Mouse (Mus musculus): ENCODE measurements around the gene H3f3b.

Gene H3f3b

GRCm38 (mm10) chr11:116027756-116028155 lies at the start of gene H3f3b:
H3f3b (minus strand) TSS chr11:116027962.
- no peak for DNase-seq (ENCODE audit: low spot score)

GRCm38 (mm10) chr11:116076836-116077235 lies 49.1 kb upstream of the H3f3b start:
- no peak for DNase-seq (ENCODE audit: low spot score)

- DNase-seq (ENCODE audit: low spot score) = no peak
These were observed 48.4 kb upstream of the H3f3b start for GRCm38 (mm10) chr11:116076266-116076540.

DNA sequence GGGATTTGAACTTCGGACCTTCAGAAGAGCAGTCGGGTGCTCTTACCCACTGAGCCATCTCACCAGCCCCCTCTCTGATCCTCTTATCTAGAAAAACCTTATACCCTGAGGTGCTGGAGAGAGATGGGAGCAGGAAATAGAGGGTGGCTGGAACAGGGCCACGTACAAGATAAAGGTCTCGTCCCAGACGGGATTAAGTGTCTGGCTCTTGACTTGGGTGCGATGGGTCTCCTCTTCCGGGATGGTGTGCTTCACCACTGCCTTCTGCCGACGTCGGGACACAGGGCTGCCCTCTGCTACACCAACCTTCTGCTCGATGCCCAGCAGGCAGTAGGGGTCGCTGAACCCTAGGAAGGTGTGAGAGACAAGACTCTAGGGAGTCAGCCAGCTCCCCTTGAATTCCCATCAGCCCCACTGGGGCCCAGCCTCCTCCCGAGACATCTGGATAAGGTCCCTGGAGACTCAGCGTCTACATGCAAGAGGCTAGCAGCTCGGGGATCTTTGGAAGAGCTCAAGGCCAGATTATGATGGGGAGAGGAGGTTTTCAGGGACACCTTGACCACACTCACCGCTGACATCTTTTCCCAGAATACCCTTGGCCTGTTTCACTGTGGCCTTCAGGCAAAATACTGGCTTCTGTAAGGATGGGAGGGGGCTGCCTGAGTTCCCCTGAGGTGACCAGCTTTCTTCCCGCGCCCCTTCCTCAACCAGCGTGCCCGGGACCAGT lies 47.9 kb upstream of the H3f3b start:
- DNase-seq (ENCODE audit: low spot score) = no peak

- no peak for DNase-seq (ENCODE audit: low spot score)
These were observed 46.8 kb upstream of the H3f3b start for GRCm38 (mm10) chr11:116074436-116074991.

- DNase-seq (ENCODE audit: low spot score) = no peak
These were observed 44.8 kb upstream of the H3f3b start for GRCm38 (mm10) chr11:116072608-116073007.

DNA sequence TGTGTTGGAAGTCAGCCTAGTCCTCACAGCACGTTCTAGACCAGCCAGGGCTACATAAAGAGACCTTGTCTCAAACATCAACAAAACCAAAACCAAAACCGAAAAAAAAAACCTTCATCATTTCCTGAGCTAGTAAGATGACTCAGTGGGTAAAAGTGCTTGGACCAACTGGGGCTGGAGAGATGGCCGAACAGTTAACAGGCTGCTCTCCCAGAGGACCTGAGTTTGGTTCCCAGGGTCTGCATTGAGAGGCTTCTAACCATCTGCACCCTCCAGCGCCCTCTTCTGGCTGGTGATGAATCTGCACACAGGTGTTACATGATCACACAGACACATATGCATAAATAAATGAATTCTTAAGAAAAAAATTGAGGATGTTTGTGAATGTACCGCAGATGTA lies 43.7 kb upstream of the H3f3b start:
- DNase-seq (ENCODE audit: low spot score) = no peak

- DNase-seq (ENCODE audit: low spot score) = no peak
These were observed 37.6 kb upstream of the H3f3b start for GRCm38 (mm10) chr11:116065345-116065744.

DNA sequence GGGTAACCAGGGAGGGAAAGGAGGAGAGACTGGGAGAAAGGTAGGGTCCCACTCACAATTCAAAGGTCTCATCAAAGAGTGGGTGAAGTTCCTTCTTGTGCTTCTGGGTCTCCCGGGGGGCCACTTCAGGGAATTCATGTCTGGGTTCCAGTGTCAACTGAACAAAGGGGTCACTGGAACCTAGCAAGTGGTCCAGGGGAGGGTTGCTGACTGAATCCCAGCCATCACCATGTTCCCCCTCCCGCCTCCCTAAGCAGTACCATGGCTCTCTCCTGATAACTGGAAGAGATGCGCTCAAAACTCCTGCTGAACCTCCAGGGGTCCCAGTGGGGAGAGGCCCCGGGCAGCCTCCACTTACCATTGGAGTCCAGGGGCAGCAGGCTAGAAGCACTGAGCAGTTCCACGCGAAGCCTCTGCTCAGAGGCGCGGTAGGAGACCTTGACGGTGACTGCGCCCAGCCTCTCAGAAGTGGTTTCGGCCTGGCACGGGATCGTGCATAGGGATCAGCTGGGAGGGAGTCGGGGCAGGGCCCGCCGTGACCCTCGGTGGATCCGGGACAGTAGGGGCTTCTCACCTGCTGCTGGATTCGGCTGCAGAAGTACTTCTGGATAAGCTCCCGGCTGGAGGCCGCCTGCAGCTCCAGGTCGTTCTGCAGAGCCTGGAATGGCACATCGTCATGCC lies 36.6 kb upstream of the H3f3b start:
- DNase-seq (ENCODE audit: low spot score) = no peak

GRCm38 (mm10) chr11:116063562-116063961 lies 35.8 kb upstream of the H3f3b start:
- DNase-seq (ENCODE audit: low spot score) = no peak

- DNase-seq (ENCODE audit: low spot score) = no peak
These were observed 34.8 kb upstream of the H3f3b start for GRCm38 (mm10) chr11:116062521-116062920.

- no peak for DNase-seq (ENCODE audit: low spot score)
These were observed 34.1 kb upstream of the H3f3b start for GRCm38 (mm10) chr11:116061641-116062415.

DNA sequence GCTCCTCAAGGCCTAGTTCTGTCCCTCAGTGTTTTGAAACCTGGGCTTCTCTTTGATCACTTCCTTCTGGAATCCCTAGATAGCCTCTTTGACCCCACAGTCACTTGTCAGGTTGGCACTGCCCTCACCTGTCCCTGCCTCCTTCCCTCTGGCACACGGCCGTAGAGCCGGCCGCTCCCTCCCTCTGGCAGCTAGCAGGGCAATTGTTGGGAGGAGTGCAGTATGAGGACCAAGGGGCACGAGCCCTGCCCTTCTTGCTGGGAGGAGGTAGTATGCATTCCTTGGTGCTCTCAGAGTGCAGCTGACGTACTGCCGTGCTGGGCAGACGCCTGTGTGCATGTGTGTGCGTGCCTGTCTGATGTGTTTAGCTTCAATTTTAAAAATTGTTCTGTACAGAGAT lies 32.8 kb upstream of the H3f3b start:
- DNase-seq (ENCODE audit: low spot score) = no peak

GRCm38 (mm10) chr11:116059691-116060025 lies 31.9 kb upstream of the H3f3b start:
- no peak for DNase-seq (ENCODE audit: low spot score)

DNA sequence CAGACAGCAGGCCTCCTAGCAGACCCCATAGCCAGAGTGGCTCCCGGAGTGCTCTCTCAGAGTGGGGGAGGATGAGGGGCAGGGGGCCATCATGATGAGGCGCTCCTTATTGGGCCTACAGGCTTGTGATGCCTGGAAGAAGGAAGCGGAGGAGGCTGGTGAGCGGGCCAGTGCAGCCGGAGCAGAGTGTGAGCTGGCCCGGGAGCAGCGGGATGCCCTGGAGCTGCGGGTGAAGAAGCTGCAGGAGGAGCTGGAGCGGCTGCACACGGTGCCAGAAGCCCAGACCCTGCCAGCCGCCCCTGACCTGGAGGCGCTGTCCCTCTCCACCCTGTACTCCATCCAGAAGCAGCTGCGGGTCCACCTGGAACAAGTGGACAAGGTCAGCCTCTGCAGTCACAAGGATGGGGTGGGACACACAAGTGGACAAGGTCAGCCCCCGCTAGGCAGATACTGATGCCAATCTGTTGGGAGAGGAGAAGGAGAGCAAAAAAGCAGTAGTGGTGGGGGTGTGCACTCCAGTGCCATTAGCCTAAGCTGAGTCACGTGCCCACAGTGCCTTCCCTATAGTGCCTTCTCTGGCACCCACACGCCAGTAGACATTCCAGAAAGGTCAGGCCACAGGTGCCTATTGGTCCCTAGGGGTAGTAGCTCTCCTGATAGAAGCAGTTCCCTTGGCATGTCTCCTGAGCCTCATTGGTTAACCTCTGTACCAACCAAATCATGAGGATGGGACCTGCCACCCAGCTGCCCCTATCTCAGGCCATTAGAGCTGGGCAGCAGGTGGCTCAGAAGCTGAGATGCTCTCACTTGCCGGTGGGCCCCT lies 31.3 kb upstream of the H3f3b start:
- DNase-seq (ENCODE audit: low spot score) = no peak

DNA sequence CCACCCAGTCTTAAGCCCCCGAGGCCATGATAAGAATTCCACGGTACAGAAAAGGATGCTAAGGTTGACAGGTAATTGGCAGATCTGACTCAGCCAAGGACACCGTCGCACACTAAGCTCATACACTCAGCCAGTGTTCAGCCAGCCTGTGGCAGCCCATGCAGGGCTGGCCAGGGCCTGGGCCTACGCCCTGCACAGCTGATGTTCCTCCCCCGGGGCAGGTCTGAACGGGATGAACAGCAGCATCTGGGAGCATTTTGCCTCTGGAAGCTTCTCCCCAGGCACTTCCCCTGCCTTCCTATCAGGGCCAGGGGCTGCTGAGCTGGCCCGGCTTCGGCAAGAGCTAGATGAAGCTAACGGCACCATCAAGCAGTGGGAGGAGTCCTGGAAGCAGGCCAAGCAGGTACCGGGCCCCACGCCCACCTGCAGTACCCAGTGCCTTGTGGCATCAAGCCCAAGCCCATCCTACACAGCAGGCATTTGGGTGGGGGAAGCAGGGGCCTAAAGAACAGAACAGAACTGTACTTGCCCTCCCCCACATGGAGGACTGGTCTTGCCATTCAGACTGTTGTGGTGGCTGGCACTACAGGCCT lies 30.4 kb upstream of the H3f3b start:
- DNase-seq (ENCODE audit: low spot score) = no peak

DNA sequence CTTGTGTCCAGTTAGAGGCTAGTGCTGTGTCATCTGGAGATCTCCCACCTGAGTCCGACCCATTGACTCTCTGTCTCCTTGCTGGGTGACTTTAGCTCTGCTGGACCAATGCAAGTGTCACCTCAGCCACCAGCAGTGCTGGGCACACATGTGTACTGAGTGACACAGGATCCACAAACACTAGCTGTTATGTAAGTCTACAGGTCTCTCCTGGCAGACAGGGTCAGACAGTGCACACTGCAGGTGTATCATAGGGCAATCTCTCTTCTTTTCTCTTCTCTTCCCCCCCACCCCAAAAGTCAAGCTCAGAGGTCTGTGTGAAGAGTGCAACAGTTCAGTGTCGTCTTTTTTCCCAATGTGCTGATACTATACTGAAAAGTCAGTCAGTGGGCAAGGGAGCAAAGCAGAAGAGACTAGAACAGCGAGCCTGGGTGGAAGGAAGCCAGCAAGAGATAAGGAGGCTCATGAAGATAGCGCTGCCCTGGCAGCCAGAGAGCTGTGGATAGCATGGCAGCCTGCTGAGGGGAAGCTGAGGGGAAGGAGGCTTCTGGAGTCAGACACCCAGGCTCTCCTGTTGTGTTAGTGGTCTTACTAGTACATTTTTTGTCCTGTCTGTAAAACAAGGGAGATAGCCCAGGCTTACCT lies 29.6 kb upstream of the H3f3b start:
- DNase-seq (ENCODE audit: low spot score) = no peak

DNA sequence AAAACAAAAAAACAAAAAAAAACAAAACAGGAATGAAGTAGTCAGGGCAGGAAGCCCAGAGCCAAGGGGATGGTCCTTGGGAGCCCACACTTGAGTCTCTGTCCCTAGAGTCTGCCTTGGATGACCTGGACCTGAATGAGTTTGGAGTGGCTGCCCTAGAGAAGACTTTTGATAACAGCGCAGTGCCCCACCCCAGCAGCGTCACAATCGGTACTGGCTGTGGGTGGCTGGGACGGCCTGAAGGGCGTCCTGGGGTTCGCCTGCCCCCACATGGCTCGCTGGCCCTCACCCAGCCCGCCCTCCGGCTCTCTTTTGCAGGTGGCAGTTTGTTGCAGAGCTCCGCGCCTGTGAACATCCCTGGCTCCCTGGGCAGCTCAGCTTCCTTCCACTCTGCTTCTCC lies 28.1 kb upstream of the H3f3b start:
- DNase-seq (ENCODE audit: low spot score) = no peak

GRCm38 (mm10) chr11:116053510-116054229 lies 25.9 kb upstream of the H3f3b start:
- DNase-seq (ENCODE audit: low spot score) = no peak

DNA sequence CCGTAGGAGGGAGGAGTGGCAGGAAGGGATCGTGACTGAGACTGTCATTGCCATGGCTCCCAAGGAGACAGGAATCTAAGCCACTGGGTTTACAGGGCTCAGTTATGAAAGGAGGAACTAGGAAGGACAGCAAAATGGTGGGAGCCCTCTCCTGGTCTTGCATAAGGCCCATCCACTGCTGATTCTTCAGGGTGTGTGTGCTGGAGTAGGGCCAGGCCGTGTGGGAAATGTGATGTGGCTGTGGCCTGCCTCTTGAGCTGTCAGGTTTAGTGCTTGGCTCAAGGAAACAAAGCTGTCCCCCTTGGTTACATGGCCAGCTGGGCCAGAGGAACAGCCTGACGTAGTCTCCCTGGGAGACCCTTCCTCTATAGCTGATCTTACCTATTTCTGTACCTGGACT lies 22.4 kb upstream of the H3f3b start:
- DNase-seq (ENCODE audit: low spot score) = no peak

DNA sequence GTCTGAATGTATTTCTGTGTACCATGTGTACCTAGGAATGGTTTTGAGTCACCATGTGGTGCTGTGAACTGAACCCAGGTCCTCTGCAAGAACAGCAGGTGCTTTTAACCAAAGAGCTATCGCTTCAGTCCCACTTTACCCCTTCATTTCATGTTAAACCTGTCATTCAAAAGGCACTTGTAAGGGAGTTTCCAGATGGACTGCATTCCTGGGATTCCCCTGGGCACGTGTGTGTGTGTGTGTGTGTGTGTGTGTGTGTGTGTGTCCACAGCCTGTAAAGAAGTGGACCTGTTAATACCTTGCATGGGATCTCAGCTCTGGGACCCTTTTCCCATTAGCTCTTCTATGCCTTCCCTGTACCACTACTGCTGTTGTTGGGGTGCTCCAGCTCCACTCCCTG lies 21.8 kb upstream of the H3f3b start:
- DNase-seq (ENCODE audit: low spot score) = no peak
